Mouse (Mus musculus): ENCODE measurements around the gene Ankrd52.

Gene Ankrd52

GRCm38 (mm10) chr10:128441324-128442119, 64.6 kb downstream of the Ankrd52 start:
- no peak for DNase-seq

- DNase-seq, result no peak
Measured at GRCm38 (mm10) chr10:128442718-128443117, 65.8 kb downstream of the Ankrd52 start.

GRCm38 (mm10) chr10:128444354-128444753, 67.4 kb downstream of the Ankrd52 start:
- no peak for DNase-seq

- DNase-seq, result no peak
Measured at GRCm38 (mm10) chr10:128445407-128445806, 68.5 kb downstream of the Ankrd52 start.

- no peak for DNase-seq
Measured at GRCm38 (mm10) chr10:128451014-128451413, 74.1 kb downstream of the Ankrd52 start.

GRCm38 (mm10) chr10:128454471-128454870, 77.6 kb downstream of the Ankrd52 start:
- no peak for DNase-seq

GRCm38 (mm10) chr10:128455280-128455679, 78.4 kb downstream of the Ankrd52 start:
- DNase-seq, result peak; percentile 77

- no peak for DNase-seq
Measured at GRCm38 (mm10) chr10:128457676-128458075, 80.8 kb downstream of the Ankrd52 start.
